Mouse (Mus musculus): ENCODE results near the gene Hsph1. TPM values are rescaled to one million over a fixed set of nuclear protein-coding genes. Genes with fewer than 3 reads are reported as not detected.

The Hsph1 gene
- polyA plus RNA-seq, 1 experiment = 99.0 TPM

DNA sequence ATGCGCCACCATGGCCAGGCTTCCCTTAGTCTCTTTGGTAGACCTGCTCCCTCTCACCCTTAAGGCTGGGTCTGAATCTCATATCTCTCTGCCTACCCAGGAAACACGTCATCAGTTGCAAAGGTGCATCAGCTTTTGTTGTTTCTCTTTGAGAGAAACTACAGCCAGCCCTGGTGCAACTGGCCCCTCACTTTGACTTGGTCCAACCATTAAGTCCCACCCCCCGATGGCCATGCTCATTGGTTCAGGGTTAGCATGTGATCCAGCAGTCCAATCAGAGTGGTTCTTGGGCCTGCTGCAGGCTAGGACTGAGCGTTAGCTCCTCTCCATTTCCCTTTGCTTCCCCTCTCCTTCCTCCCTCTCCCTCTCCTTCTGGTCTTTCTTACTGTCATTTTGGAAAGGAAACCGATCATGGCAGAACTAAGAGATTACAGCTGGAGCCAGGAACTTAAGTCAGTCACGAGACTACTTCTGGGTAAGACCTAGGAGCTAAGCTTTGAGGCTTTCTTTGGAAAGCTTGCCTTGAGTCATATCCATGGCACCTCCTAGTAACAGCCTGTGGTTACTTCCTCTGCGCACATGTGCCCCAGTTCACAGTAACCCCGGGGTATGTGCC, 5.2 kb upstream of the Hsph1 start:
- TF ChIP-seq CTCF (IDR thresholded peaks at IDR 0.05; ENCODE audit: borderline replicate concordance, extremely low read depth, insufficient read depth, insufficient read length) (no peak), POLR2A (IDR thresholded peaks at IDR 0.05; ENCODE audit: borderline replicate concordance, extremely low read depth, insufficient read depth, insufficient read length, poor library complexity, severe bottlenecking) (no peak)
- no peak for DNase-seq (ENCODE audit: low read depth)

- DNase-seq (ENCODE audit: low read depth) = peak; percentile 49
- TF ChIP-seq POLR2A (IDR thresholded peaks at IDR 0.05; ENCODE audit: borderline replicate concordance, extremely low read depth, insufficient read depth, insufficient read length, poor library complexity, severe bottlenecking) = no peak
- TF ChIP-seq CTCF (IDR thresholded peaks at IDR 0.05; ENCODE audit: borderline replicate concordance, extremely low read depth, insufficient read depth, insufficient read length) = no peak
Observed at GRCm38 (mm10) chr5:149637306-149637705, 1.1 kb upstream of the Hsph1 start.

DNA sequence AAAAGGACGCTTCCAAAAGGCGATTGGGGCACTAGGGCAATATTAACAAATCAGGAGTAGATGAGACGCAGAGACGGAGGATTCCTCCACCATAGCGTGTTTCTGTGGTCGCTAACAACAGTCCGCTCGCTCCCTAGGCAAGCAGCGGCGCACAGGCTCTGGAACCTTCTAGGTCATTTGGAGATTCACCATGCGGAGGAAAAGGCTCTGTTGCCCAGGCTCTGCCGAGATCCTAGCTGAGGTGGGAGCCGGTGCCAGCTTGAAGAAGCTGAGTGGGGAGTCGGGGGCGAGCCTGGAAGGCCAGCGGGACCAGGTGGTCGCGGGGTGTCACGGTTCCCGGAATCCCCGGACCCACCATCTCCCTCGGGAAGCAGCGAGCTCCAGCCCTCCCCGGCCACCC, 620 bp downstream of the Hsph1 start:
- TF ChIP-seq POLR2A (IDR thresholded peaks at IDR 0.05; ENCODE audit: borderline replicate concordance, extremely low read depth, insufficient read depth, insufficient read length, poor library complexity, severe bottlenecking) = no peak
- TF ChIP-seq CTCF (IDR thresholded peaks at IDR 0.05; ENCODE audit: borderline replicate concordance, extremely low read depth, insufficient read depth, insufficient read length) = no peak

GRCm38 (mm10) chr5:149634409-149635035, 1.7 kb downstream of the Hsph1 start:
- no peak for TF ChIP-seq POLR2A (IDR thresholded peaks at IDR 0.05; ENCODE audit: borderline replicate concordance, extremely low read depth, insufficient read depth, insufficient read length, poor library complexity, severe bottlenecking)
- TF ChIP-seq CTCF (IDR thresholded peaks at IDR 0.05; ENCODE audit: borderline replicate concordance, extremely low read depth, insufficient read depth, insufficient read length) = no peak
- peak; percentile 23 for DNase-seq (ENCODE audit: low read depth)

More for the DNA sequence above, 620 bp downstream of the Hsph1 start:
- DNase-seq (ENCODE audit: low read depth) = peak; percentile 54

GRCm38 (mm10) chr5:149625547-149625946, 10.6 kb downstream of the Hsph1 start:
- no peak for DNase-seq (ENCODE audit: low read depth)
- TF ChIP-seq POLR2A (IDR thresholded peaks at IDR 0.05; ENCODE audit: borderline replicate concordance, extremely low read depth, insufficient read depth, insufficient read length, poor library complexity, severe bottlenecking) = no peak
- no peak for TF ChIP-seq CTCF (IDR thresholded peaks at IDR 0.05; ENCODE audit: borderline replicate concordance, extremely low read depth, insufficient read depth, insufficient read length)

GRCm38 (mm10) chr5:149623815-149624675, 12.1 kb downstream of the Hsph1 start:
- DNase-seq (ENCODE audit: low read depth) = no peak
- TF ChIP-seq CTCF (IDR thresholded peaks at IDR 0.05; ENCODE audit: borderline replicate concordance, extremely low read depth, insufficient read depth, insufficient read length) = no peak
- TF ChIP-seq POLR2A (IDR thresholded peaks at IDR 0.05; ENCODE audit: borderline replicate concordance, extremely low read depth, insufficient read depth, insufficient read length, poor library complexity, severe bottlenecking) = no peak

- DNase-seq (ENCODE audit: low read depth) = no peak
- TF ChIP-seq POLR2A (IDR thresholded peaks at IDR 0.05; ENCODE audit: borderline replicate concordance, extremely low read depth, insufficient read depth, insufficient read length, poor library complexity, severe bottlenecking) = no peak
Observed at GRCm38 (mm10) chr5:149622644-149623043, 13.5 kb downstream of the Hsph1 start.

GRCm38 (mm10) chr5:149622152-149622551, 14.0 kb downstream of the Hsph1 start:
- DNase-seq (ENCODE audit: low read depth) = no peak
- no peak for TF ChIP-seq CTCF (IDR thresholded peaks at IDR 0.05; ENCODE audit: borderline replicate concordance, extremely low read depth, insufficient read depth, insufficient read length)
- TF ChIP-seq POLR2A (IDR thresholded peaks at IDR 0.05; ENCODE audit: borderline replicate concordance, extremely low read depth, insufficient read depth, insufficient read length, poor library complexity, severe bottlenecking) = no peak

DNA sequence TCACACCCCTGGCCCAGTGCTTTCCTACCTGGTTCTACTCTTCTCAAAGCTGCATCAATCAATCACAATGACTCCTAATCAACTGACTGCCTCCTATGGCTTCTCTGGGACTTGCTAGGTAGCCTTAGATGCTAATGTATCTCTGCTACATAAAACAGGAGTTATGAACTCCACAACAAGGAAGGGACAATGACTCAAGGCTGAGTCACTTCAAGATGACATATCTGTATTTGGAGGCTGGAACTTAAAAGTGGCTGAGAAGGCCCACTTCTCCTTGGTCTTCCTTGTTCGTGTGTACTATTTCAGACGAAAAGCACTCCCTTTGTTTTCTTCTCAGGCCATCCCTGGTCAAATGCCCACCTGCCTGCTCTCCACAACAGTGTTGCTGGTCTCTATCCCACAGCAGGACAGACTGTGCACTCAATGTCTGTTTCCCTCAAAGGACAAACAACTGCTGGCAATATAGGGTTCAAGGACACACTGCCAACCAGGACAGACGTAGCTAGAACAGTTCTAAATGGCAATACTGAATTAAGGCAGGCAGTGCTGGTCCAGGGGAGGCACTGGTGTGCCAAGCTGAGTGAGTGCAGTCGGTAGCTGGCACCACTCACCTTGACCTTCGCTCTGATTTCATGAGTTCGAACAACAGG, 18.3 kb downstream of the Hsph1 start:
- TF ChIP-seq CTCF (IDR thresholded peaks at IDR 0.05; ENCODE audit: borderline replicate concordance, extremely low read depth, insufficient read depth, insufficient read length) = no peak
- DNase-seq (ENCODE audit: low read depth) = no peak

GRCm38 (mm10) chr5:149616817-149617216, 19.4 kb downstream of the Hsph1 start:
- no peak for DNase-seq (ENCODE audit: low read depth)
- TF ChIP-seq POLR2A (IDR thresholded peaks at IDR 0.05; ENCODE audit: borderline replicate concordance, extremely low read depth, insufficient read depth, insufficient read length, poor library complexity, severe bottlenecking) (no peak), CTCF (IDR thresholded peaks at IDR 0.05; ENCODE audit: borderline replicate concordance, extremely low read depth, insufficient read depth, insufficient read length) (no peak)

DNA sequence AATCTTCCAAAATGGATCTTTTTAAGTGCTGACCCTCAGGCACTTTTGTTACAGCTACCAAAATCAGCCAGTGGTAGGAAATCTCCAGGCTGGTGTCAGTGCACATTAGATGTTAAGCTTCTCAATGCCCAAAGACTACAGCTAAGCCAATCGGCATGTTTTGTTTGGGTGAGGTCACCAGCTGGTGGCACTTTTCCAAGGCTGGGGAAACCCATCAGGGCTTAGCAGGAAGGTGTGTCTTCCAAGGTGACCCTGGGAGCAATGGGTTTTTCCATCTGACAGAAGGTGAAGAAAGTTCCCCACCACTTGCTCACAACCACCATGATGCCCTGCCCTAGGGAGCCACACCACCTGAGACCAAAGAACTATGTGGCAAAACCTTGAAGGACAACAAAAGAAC, 20.0 kb downstream of the Hsph1 start:
- no peak for DNase-seq (ENCODE audit: low read depth)
- TF ChIP-seq CTCF (IDR thresholded peaks at IDR 0.05; ENCODE audit: borderline replicate concordance, extremely low read depth, insufficient read depth, insufficient read length) = no peak
- no peak for TF ChIP-seq POLR2A (IDR thresholded peaks at IDR 0.05; ENCODE audit: borderline replicate concordance, extremely low read depth, insufficient read depth, insufficient read length, poor library complexity, severe bottlenecking)
